Comparison of ENCODE assay signal across 15 mouse cellular contexts in the genomic region with DNA sequence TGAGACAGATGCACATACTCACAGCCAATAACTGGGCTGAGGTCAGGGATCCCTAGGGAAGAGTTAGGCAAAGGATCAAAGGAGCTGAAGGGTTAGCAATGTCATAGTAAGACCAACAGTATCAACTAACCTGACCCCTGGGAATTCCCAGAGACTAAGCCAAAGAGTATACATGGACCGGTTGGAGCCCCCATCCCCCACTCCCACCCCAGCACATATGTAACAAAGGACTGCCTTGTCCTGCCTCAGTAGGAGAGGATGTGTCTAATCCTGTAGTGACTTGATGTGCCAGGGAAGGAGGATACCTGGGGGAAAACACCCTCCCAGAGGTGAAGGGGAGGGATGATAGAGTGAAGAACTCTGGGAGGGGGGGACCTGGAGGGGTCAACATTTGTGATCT.
"Had no signal": no experiment of that assay in that cellular context is flagged by ENCODE, and none has a peak within 500 bp of the region (broad histone marks: within the 10 kb centered on the region; RNA-seq: fewer than 3 reads in every experiment).

No protein-coding gene starts in this region.

- H3K4me3 ChIP-seq: kidney, embryonic 15.5 days; left cerebral cortex, adult 2 months; limb, embryonic 12.5 days; liver, embryonic 15.5 days; midbrain, embryonic 15.5 days; neural tube, embryonic 15.5 days had no signal

- H3K27me3 ChIP-seq: kidney, embryonic 15.5 days; limb, embryonic 12.5 days; liver, embryonic 15.5 days; midbrain, embryonic 15.5 days; neural tube, embryonic 15.5 days had no signal

- H3K9me3 ChIP-seq: kidney, embryonic 15.5 days; limb, embryonic 12.5 days; liver, embryonic 15.5 days; midbrain, embryonic 15.5 days; neural tube, embryonic 15.5 days had no signal

- H3K9ac ChIP-seq: kidney, embryonic 15.5 days; limb, embryonic 12.5 days; liver, embryonic 15.5 days; midbrain, embryonic 15.5 days; neural tube, embryonic 15.5 days had no signal

- H3K27ac ChIP-seq: kidney, embryonic 15.5 days; left cerebral cortex, adult 2 months; limb, embryonic 12.5 days; liver, embryonic 15.5 days; midbrain, embryonic 15.5 days; neural tube, embryonic 15.5 days had no signal

- DNase-seq: kidney, adult 2 months; kidney, postnatal 14 days; liver; lung, adult 2 months; lung, postnatal 36 days; right cerebral cortex, adult 18-20 months; right cerebral cortex, postnatal 25 days; thymus, postnatal 36 days had no signal

- ATAC-seq: lung, postnatal 0 days; midbrain, embryonic 15.5 days had no signal

- H3K4me2 ChIP-seq: kidney, embryonic 15.5 days; limb, embryonic 12.5 days; liver, embryonic 15.5 days; midbrain, embryonic 15.5 days; neural tube, embryonic 15.5 days had no signal

- H3K4me1 ChIP-seq: kidney, embryonic 15.5 days; liver, embryonic 15.5 days; midbrain, embryonic 15.5 days; neural tube, embryonic 15.5 days had no signal

- H3K36me3 ChIP-seq: kidney, embryonic 15.5 days; limb, embryonic 12.5 days; liver, embryonic 15.5 days; midbrain, embryonic 15.5 days; neural tube, embryonic 15.5 days had no signal
